Mouse (Mus musculus): ENCODE measurements around the gene Cacna1a. TPM values are rescaled to one million over a fixed set of nuclear protein-coding genes. Genes with fewer than 3 reads are reported as not detected.

Gene Cacna1a
- total and polyA plus RNA-seq, 2 experiments from 2014 or later: 15.4 to 134 TPM

GRCm38 (mm10) chr8:84561698-84562097, 173.5 kb downstream of the Cacna1a start:
- no peak for DNase-seq (ENCODE audit: low spot score)
- H3K36me3 ChIP-seq (ENCODE audit: insufficient read depth, low read length): peaks cover 12% of the 10 kb centered on the region
- no peak overlapping the region for H3K9ac ChIP-seq (replicated peaks; ENCODE audit: low read length, poor library complexity, severe bottlenecking)
- H3K27ac ChIP-seq (ENCODE audit: low read depth, low read length): no peak overlapping the region
- no peaks in the 10 kb centered on the region for H3K9me3 ChIP-seq (ENCODE audit: low read length)
- peaks cover 28% of the 10 kb centered on the region for H3K27me3 ChIP-seq (ENCODE audit: insufficient read depth, low read length)
- no peak overlapping the region for H3K4me2 ChIP-seq (ENCODE audit: low read depth, low read length, poor library complexity, severe bottlenecking)
- TF ChIP-seq CTCF (IDR thresholded peaks at IDR 0.05): no peak
- 88% methylated on average over 4 of the region's 4 CpGs for WGBS
- no peak for ATAC-seq (ENCODE audit: low FRiP score)
- no peak overlapping the region for H3K4me3 ChIP-seq (ENCODE audit: low read depth, low read length)
- H3K4me1 ChIP-seq (ENCODE audit: insufficient read depth, low read length): no peaks in the 10 kb centered on the region; the same call in 1 of the 2 replicates

GRCm38 (mm10) chr8:84564042-84564441, 175.8 kb downstream of the Cacna1a start:
- DNase-seq (ENCODE audit: low spot score) (peak; percentile 76), ATAC-seq (ENCODE audit: low FRiP score) (peak; percentile 65)

GRCm38 (mm10) chr8:84565577-84566360, 177.5 kb downstream of the Cacna1a start:
- Histone ChIP-seq H3K27me3 (ENCODE audit: insufficient read depth, low read length) (no peaks in the 10 kb centered on the region), H3K9ac (replicated peaks; ENCODE audit: low read length, poor library complexity, severe bottlenecking) (no peak overlapping the region), H3K4me3 (ENCODE audit: low read depth, low read length) (no peak overlapping the region), H3K4me1 (ENCODE audit: insufficient read depth, low read length) (no peaks in the 10 kb centered on the region; the same call in 1 of the 2 replicates), H3K4me2 (ENCODE audit: low read depth, low read length, poor library complexity, severe bottlenecking) (no peak overlapping the region), H3K9me3 (ENCODE audit: low read length) (no peaks in the 10 kb centered on the region), H3K27ac (ENCODE audit: low read depth, low read length) (no peak overlapping the region), H3K36me3 (ENCODE audit: insufficient read depth, low read length) (peaks cover 20% of the 10 kb centered on the region)
- ATAC-seq (ENCODE audit: low FRiP score) (no peak), DNase-seq (ENCODE audit: low spot score) (no peak)
- 79% methylated on average over 25 of the region's 25 CpGs for WGBS
- no peak for TF ChIP-seq CTCF (IDR thresholded peaks at IDR 0.05)

More at GRCm38 (mm10) chr8:84564042-84564441, 175.8 kb downstream of the Cacna1a start:
- Histone ChIP-seq H3K4me1 (ENCODE audit: insufficient read depth, low read length) (no peaks in the 10 kb centered on the region; the same call in 1 of the 2 replicates), H3K9ac (replicated peaks; ENCODE audit: low read length, poor library complexity, severe bottlenecking) (no peak overlapping the region), H3K36me3 (ENCODE audit: insufficient read depth, low read length) (peaks cover 20% of the 10 kb centered on the region), H3K4me3 (ENCODE audit: low read depth, low read length) (no peak overlapping the region), H3K9me3 (ENCODE audit: low read length) (no peaks in the 10 kb centered on the region), H3K27ac (ENCODE audit: low read depth, low read length) (peak overlapping the region; percentile 33; the same call in 1 of the 2 replicates), H3K27me3 (ENCODE audit: insufficient read depth, low read length) (peaks cover 10% of the 10 kb centered on the region; the same call in 1 of the 2 replicates), H3K4me2 (ENCODE audit: low read depth, low read length, poor library complexity, severe bottlenecking) (no peak overlapping the region)
- TF ChIP-seq CTCF (IDR thresholded peaks at IDR 0.05): no peak
- 44% methylated on average over 1 of the region's 1 CpGs for WGBS

GRCm38 (mm10) chr8:84566816-84567413, 178.7 kb downstream of the Cacna1a start:
- no peak for ATAC-seq (ENCODE audit: low FRiP score)
- Histone ChIP-seq H3K9ac (replicated peaks; ENCODE audit: low read length, poor library complexity, severe bottlenecking) (no peak overlapping the region), H3K4me1 (ENCODE audit: insufficient read depth, low read length) (no peaks in the 10 kb centered on the region; the same call in 1 of the 2 replicates), H3K27me3 (ENCODE audit: insufficient read depth, low read length) (no peaks in the 10 kb centered on the region), H3K4me2 (ENCODE audit: low read depth, low read length, poor library complexity, severe bottlenecking) (no peak overlapping the region), H3K27ac (ENCODE audit: low read depth, low read length) (no peak overlapping the region), H3K36me3 (ENCODE audit: insufficient read depth, low read length) (peaks cover 29% of the 10 kb centered on the region), H3K4me3 (ENCODE audit: low read depth, low read length) (no peak overlapping the region), H3K9me3 (ENCODE audit: low read length) (no peaks in the 10 kb centered on the region)
- WGBS: 88% methylated on average over 12 of the region's 12 CpGs
- no peak for DNase-seq (ENCODE audit: low spot score)
- no peak for TF ChIP-seq CTCF (IDR thresholded peaks at IDR 0.05)

GRCm38 (mm10) chr8:84567541-84567940, 179.3 kb downstream of the Cacna1a start:
- H3K36me3 ChIP-seq (ENCODE audit: insufficient read depth, low read length): peaks cover 36% of the 10 kb centered on the region
- H3K4me3 ChIP-seq (ENCODE audit: low read depth, low read length): no peak overlapping the region
- DNase-seq (ENCODE audit: low spot score) (no peak), ATAC-seq (ENCODE audit: low FRiP score) (no peak)
- no peak overlapping the region for H3K9ac ChIP-seq (replicated peaks; ENCODE audit: low read length, poor library complexity, severe bottlenecking)
- no peak overlapping the region for H3K27ac ChIP-seq (ENCODE audit: low read depth, low read length)
- TF ChIP-seq CTCF (IDR thresholded peaks at IDR 0.05): no peak
- H3K4me1 ChIP-seq (ENCODE audit: insufficient read depth, low read length): no peaks in the 10 kb centered on the region; the same call in 1 of the 2 replicates
- WGBS: 81% methylated on average over 19 of the region's 19 CpGs
- no peaks in the 10 kb centered on the region for H3K9me3 ChIP-seq (ENCODE audit: low read length)
- no peak overlapping the region for H3K4me2 ChIP-seq (ENCODE audit: low read depth, low read length, poor library complexity, severe bottlenecking)
- no peaks in the 10 kb centered on the region for H3K27me3 ChIP-seq (ENCODE audit: insufficient read depth, low read length)

GRCm38 (mm10) chr8:84568737-84569136, 180.5 kb downstream of the Cacna1a start:
- Histone ChIP-seq H3K4me3 (ENCODE audit: low read depth, low read length) (no peak overlapping the region), H3K27ac (ENCODE audit: low read depth, low read length) (no peak overlapping the region), H3K9ac (replicated peaks; ENCODE audit: low read length, poor library complexity, severe bottlenecking) (no peak overlapping the region), H3K36me3 (ENCODE audit: insufficient read depth, low read length) (peaks cover 45% of the 10 kb centered on the region), H3K27me3 (ENCODE audit: insufficient read depth, low read length) (no peaks in the 10 kb centered on the region), H3K4me1 (ENCODE audit: insufficient read depth, low read length) (no peaks in the 10 kb centered on the region; the same call in 1 of the 2 replicates), H3K4me2 (ENCODE audit: low read depth, low read length, poor library complexity, severe bottlenecking) (no peak overlapping the region), H3K9me3 (ENCODE audit: low read length) (no peaks in the 10 kb centered on the region)
- WGBS: 87% methylated on average over 8 of the region's 8 CpGs
- no peak for DNase-seq (ENCODE audit: low spot score)
- ATAC-seq (ENCODE audit: low FRiP score): no peak
- TF ChIP-seq CTCF (IDR thresholded peaks at IDR 0.05): no peak
